Mouse (Mus musculus) megakaryocyte, adult 5-6 weeks (primary cell): Measurements from ENCODE around the gene Rere. TPM values are rescaled to one million over a fixed set of nuclear protein-coding genes. Genes with fewer than 3 reads are reported as not detected.
A peak's percentile ranks its signal among the peaks of the same experiment; 100 is the strongest.

Source experiments
- ATAC-seq: 2 replicates; pipeline ENCODE4 v1.8.0; 2016; ENCODE audit warnings: mild to moderate bottlenecking, inconsistent platforms; ENCODE audit not compliant: poor library complexity, severe bottlenecking
- total RNA-seq, 2 experiments: library from RNA; stranded (forward) in 1 of 2; stranded (reverse) in 1 of 2; fragments of 153-499, 151-499 nt in 1 of 2; fragments of 221-1000, 200-1000 nt in 1 of 2; gene quantifications; 2 replicates each; pipeline versions ENCODE4 v1.2.3 to v1.2.4; 2015 to 2017

The Rere gene
- total RNA-seq, 2 experiments from 2014 or later, result 16.3 to 65.8 TPM

GRCm38 (mm10) chr4:150374651-150375447 lies 93.4 kb downstream of the Rere start:
- ATAC-seq, result no peak

DNA sequence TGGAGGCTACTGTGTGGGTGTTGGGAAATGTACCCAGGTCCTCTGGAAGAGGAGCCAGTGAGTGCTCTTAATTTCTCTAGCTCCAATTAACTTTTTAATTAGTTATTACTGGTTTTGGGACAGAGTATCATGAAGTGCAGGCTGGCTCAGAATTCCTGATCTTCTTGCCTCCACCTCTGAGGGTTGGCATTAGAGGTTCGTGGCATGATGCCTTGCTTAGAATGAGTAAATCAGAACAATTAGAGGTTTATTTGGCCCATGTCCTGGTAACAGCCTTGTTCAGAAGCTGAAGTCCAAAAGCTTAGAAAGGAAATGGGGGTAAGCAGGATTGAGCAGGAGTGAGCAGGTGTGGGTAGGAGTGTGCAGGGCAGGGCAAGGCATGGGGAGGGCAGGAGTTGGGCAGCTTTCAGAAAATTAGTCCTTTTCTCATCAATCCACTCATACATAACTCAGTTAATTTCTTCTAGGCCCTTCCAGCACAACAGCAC lies 94.0 kb downstream of the Rere start:
- ATAC-seq, result no peak

DNA sequence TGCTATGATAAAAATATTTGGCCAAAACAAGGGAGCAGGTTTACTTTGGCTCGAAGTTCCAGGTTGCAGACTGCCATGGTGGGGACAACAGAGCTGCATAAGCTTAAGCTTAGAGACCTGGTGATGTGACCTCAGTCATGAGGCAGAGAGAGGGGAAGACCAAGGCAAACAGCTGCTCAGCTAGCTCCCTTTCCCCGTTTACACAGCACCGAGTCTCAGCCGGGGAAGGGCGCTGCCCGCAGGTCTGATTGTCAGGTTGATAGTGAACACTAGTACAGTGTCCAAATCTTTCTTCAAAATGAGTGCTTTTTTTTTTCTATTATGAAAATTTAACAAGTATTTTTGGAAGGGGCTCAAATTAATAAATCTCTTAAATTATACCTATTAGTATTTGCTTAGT lies 97.9 kb downstream of the Rere start:
- ATAC-seq, result no peak

- no peak for ATAC-seq
These were observed 98.3 kb downstream of the Rere start for GRCm38 (mm10) chr4:150379772-150380171.

GRCm38 (mm10) chr4:150380273-150380672 lies 98.8 kb downstream of the Rere start:
- no peak for ATAC-seq

- no peak for ATAC-seq
These were observed 101.1 kb downstream of the Rere start for GRCm38 (mm10) chr4:150382504-150382903.

- ATAC-seq, result no peak
These were observed 103.0 kb downstream of the Rere start for GRCm38 (mm10) chr4:150384405-150384804.

GRCm38 (mm10) chr4:150384899-150385298 lies 103.5 kb downstream of the Rere start:
- ATAC-seq, result peak; percentile 63

- ATAC-seq, result no peak
These were observed 107.1 kb downstream of the Rere start for GRCm38 (mm10) chr4:150388518-150388917.

- ATAC-seq, result no peak
These were observed 112.2 kb downstream of the Rere start for GRCm38 (mm10) chr4:150393607-150394006.

- ATAC-seq, result no peak
These were observed 112.6 kb downstream of the Rere start for GRCm38 (mm10) chr4:150394091-150394490.

DNA sequence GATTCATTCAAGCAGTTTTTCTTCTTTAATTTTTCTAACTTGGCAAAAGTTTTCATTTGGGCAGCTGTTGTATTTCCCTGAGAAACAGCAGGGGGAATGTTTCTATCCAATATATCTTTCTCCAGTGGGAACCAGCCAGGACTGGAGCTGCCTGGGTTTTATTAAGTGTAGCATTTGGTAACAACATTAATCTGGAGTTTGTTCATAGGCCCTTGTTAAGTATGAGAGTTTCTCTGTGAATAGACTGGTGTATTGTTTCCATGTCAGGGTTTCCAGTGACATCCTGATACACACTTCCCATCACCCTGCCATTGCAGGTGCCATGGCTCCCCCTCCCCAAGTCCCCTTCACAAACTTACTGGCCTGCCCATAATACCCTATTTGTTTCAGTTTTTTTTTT lies 114.9 kb downstream of the Rere start:
- no peak for ATAC-seq

DNA sequence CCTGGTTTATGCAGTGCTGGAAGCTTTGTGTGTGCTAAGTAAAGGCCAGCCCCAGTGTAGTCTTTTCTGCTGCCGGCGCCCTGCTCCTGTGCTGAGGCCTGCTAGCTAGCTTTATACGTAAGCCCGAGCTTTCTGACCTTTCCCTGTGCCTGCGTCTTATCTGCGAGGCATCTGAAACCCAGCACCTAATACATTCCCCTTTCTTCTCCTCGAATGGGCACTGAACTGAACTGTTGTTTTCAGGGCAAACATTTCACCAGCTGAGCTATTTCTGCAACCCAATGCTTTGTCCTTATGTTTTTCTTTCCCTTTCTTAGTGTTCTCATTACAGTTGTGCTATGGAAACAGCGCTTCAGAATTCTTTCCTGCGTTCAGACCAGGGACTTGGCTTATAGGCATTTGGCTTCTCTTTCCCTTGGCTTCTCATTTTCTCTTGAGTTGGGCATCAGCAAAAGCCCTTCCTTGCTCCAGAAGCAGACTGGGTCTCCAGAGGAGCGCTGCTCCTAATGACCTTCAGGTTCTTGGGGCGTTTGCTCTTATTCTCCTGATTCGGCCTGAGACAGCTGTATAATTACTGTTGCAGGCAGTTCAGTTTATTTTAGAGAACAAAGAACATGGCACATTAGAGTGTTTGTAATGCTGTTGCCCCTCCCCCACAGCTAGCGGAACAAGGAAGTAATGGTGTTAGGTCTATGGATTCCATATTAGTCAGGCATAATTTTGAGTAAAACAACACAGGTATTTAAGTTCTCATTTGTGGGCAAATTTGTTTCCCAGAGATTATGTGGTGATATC lies 115.6 kb downstream of the Rere start:
- ATAC-seq, result no peak

- ATAC-seq, result no peak
These were observed 117.6 kb downstream of the Rere start for GRCm38 (mm10) chr4:150399032-150399431.

DNA sequence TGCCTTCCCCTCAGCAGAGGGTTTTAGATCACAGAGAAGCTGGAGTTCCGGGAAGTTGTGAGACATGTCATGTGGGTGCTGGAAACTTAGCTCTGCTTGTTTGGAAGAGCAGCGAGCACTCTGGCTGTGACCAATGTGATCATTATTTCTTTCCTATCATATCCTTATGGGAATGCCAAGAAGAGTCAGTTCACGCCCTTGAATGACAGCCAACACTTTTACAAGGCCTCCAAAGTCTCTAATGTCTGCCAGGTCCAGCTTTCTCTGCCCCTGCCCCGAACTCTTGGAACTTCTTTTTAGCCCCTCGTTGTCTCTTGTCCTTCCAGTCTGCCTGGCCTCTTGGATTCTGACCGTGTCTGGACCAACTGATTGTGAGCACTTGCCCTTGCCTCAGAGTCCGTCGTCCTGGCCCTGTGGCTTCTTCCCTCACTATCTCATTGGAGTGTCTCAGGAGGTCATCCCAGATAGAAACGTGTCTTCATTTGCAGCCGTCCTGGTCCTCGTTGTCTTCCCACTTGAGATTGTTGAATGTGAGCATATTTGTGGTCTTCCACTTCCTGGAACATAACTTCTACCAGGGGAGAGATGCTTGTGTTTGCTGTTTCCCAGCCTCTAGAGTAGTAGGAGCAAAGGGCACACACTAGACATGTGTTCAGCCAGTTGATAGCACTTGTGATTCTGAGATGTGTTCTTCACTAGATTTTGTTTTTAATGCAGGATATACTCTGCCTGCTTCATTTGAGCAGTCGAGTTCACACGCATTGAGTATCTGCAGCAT lies 120.6 kb downstream of the Rere start:
- ATAC-seq, result no peak

GRCm38 (mm10) chr4:150402608-150402985 lies 121.2 kb downstream of the Rere start:
- ATAC-seq, result no peak

- ATAC-seq, result no peak
These were observed 122.5 kb downstream of the Rere start for GRCm38 (mm10) chr4:150403941-150404340.

- no peak for ATAC-seq
These were observed 123.1 kb downstream of the Rere start for GRCm38 (mm10) chr4:150404583-150404982.

- ATAC-seq, result no peak
These were observed 124.3 kb downstream of the Rere start for GRCm38 (mm10) chr4:150405786-150406185.

DNA sequence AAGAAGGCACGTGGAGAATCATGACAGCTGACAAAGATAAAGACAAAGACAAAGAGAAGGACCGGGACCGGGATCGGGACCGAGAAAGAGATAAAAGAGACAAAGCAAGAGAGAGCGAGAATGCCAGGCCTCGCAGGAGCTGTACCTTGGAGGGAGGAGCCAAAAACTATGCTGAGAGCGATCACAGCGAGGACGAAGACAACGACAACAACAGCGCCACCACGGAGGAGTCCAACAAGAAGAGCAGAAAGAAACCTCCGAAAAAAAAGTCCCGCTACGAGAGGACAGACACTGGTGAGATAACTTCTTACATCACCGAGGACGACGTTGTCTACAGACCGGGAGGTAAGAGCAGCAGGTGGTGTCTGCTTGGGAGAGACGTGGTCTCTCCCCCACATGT lies 124.9 kb downstream of the Rere start:
- ATAC-seq, result no peak

GRCm38 (mm10) chr4:150406821-150407220 lies 125.4 kb downstream of the Rere start:
- no peak for ATAC-seq
